Mouse (Mus musculus) embryonic fibroblast, embryonic 13.5 days (primary cell): ENCODE measurements at regions not wholly inside any gene's neighbourhood (a gene's known extent, or its start where the extent isn't known, plus 50 kb on each side); places are given as distances from the start of the nearest gene placed in this dataset.

Experiments
- H3K27ac ChIP-seq: 2 replicates; pipeline ENCODE4 v1.5.1; 2012; ENCODE audit warnings: low read length, control low read depth, inconsistent platforms; ENCODE audit not compliant: insufficient read depth
- H3K4me1 ChIP-seq: 2 replicates; pipeline ENCODE4 v1.6.1; 2011; ENCODE audit warnings: low read length; ENCODE audit not compliant: control insufficient read depth, insufficient read depth
- H3K4me3 ChIP-seq: 2 replicates; pipeline ENCODE4 v1.5.1; 2011; ENCODE audit warnings: mild to moderate bottlenecking, control low read depth, low read length; ENCODE audit not compliant: insufficient read depth
- CTCF ChIP-seq: IDR thresholded peaks from 2 replicates; pipeline ENCODE4 v1.5.1; 2011; ENCODE audit warnings: mild to moderate bottlenecking, control low read depth, low read length, moderate library complexity, borderline replicate concordance; ENCODE audit not compliant: insufficient read depth
- POLR2A ChIP-seq: IDR thresholded peaks from 2 replicates; pipeline ENCODE4 v1.6.1; 2011; ENCODE audit warnings: low read depth, mild to moderate bottlenecking, control low read depth, low read length, moderate library complexity

- TF ChIP-seq POLR2A (no peak), CTCF (no peak)
- Histone ChIP-seq H3K27ac (no peak overlapping the region), H3K4me1 (no peaks in the 10 kb centered on the region), H3K4me3 (no peak overlapping the region)
Measured at GRCm38 (mm10) chr1:137283291-137283690, 323.0 kb upstream of the Nr5a2 start.

- TF ChIP-seq CTCF, result no peak
- no peak for TF ChIP-seq POLR2A
- Histone ChIP-seq H3K27ac (no peak overlapping the region), H3K4me3 (no peak overlapping the region), H3K4me1 (no peaks in the 10 kb centered on the region)
Measured at GRCm38 (mm10) chr1:137282457-137282856, 322.2 kb upstream of the Nr5a2 start.

- Histone ChIP-seq H3K27ac (no peak overlapping the region), H3K4me1 (no peaks in the 10 kb centered on the region), H3K4me3 (no peak overlapping the region)
- no peak for TF ChIP-seq CTCF
- no peak for TF ChIP-seq POLR2A
Measured at GRCm38 (mm10) chr1:137280391-137281386, 320.4 kb upstream of the Nr5a2 start.

GRCm38 (mm10) chr1:137279981-137280380 is 319.7 kb upstream of the Nr5a2 start:
- TF ChIP-seq CTCF (no peak), POLR2A (no peak)
- Histone ChIP-seq H3K4me3 (no peak overlapping the region), H3K27ac (no peak overlapping the region), H3K4me1 (no peaks in the 10 kb centered on the region)

- H3K27ac ChIP-seq, result no peak overlapping the region
- no peak for TF ChIP-seq CTCF
- no peaks in the 10 kb centered on the region for H3K4me1 ChIP-seq
- no peak overlapping the region for H3K4me3 ChIP-seq
Measured at GRCm38 (mm10) chr1:137270659-137271612, 310.7 kb upstream of the Nr5a2 start.

- H3K4me3 ChIP-seq, result no peak overlapping the region
- H3K4me1 ChIP-seq, result no peaks in the 10 kb centered on the region
- TF ChIP-seq POLR2A (no peak), CTCF (no peak)
- H3K27ac ChIP-seq, result no peak overlapping the region
Measured at GRCm38 (mm10) chr1:137262806-137263370, 302.6 kb upstream of the Nr5a2 start.

- Histone ChIP-seq H3K27ac (no peak overlapping the region), H3K4me1 (no peaks in the 10 kb centered on the region), H3K4me3 (no peak overlapping the region)
- no peak for TF ChIP-seq POLR2A
- TF ChIP-seq CTCF, result no peak
Measured at GRCm38 (mm10) chr1:137262121-137262525, 301.9 kb upstream of the Nr5a2 start.

GRCm38 (mm10) chr1:137256294-137256693 is 296.0 kb upstream of the Nr5a2 start:
- Histone ChIP-seq H3K4me3 (no peak overlapping the region), H3K4me1 (no peaks in the 10 kb centered on the region), H3K27ac (no peak overlapping the region)
- TF ChIP-seq CTCF, result no peak
- TF ChIP-seq POLR2A, result no peak

- TF ChIP-seq POLR2A (no peak), CTCF (no peak)
Measured at GRCm38 (mm10) chr1:137255041-137255440, 294.8 kb upstream of the Nr5a2 start.

More at GRCm38 (mm10) chr1:137255041-137255440, 294.8 kb upstream of the Nr5a2 start:
- Histone ChIP-seq H3K27ac (no peak overlapping the region), H3K4me3 (no peak overlapping the region), H3K4me1 (no peaks in the 10 kb centered on the region)
